Mouse (Mus musculus): ENCODE measurements around the gene Dolpp1. TPM values are rescaled to one million over a fixed set of nuclear protein-coding genes. Genes with fewer than 3 reads are reported as not detected.

Gene Dolpp1
- total RNA-seq, 1 experiment from 2014 or later: 28.5 TPM

DNA sequence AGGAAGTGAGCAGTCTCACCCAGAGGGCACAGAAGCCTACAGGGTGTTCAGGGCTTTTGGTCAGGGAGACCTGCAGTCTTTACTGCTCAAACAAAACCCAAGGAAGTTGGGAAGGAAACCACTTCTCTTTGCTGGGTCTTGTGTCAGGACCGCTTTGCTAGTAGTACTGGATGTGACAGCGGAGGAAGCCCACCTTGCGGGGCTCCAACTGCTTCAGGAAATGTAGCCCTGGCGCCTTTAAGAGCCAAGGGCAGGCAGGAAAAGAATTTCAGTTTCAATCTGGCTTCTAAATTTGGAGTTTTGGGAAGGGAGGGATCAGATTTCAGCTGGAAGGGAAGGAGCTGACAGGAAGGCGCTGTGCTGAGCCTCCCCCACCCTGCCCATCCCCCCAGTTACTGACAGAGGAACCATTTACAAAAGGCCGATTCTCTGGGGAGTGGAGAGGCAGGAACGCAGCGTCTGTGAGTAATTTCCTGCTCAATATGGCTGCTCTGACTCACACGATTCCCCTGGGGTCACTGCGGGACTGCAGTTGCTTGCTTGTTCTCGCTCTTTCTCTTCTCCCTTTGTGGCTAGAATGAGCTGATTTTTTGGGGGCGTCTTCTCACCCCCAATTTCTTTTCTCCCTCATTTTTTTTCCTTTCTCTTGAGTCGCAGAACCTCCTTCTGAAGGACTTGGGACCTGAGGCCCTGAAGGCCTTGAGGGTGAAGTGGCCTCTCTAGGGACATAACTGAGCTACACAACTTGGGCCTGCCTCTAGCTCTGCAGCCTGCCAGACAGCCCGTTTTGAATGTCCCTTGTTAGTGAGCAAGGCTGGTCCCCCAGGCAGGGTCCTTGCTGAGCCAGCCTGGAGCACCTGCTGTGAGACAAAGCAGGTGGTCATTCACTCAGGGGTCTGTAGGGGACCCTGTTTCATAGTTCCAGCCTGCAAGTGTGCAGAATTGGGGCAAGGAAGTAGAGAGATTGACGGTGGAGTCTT is 49.8 kb downstream of the Dolpp1 start:
- peak; percentile 69 for DNase-seq

DNA sequence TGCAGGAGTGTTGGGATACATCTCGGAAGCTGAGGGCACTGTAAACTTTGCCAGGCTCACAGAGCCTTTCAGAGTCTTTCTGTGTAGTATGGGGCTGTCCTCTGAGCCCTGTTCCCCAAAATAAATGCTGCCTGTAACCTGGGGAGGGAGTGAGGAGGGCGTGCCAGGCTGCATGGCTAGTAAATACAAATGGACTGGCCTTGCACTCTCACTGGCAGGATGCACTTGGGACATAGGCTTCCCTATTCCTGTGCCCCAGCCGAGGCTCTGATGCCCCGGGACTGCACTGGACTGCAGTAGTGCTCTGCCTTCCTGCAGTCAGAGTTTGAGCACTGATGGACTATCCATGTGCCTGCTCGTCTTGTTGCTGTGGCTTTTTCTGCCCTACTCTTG is 50.4 kb downstream of the Dolpp1 start:
- no peak for DNase-seq

DNA sequence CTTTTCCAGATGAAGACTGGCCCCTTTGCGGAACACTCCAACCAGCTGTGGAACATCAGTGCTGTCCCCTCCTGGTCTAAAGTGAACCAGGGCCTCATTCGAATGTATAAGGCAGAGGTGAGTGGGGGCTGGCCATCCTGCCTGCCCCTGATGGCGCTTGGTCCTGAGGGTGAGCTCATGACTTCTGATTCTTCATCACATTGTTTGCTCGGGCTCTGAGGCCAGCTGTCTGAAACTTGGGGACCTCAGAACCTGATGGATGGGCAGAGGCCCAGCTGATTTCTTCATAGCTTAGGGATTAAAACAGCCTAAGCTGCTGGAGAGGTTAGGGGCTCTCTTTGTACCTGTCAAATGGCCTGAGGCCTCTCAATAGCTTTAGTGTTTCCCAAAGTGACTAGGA is 51.2 kb downstream of the Dolpp1 start:
- DNase-seq: no peak

DNA sequence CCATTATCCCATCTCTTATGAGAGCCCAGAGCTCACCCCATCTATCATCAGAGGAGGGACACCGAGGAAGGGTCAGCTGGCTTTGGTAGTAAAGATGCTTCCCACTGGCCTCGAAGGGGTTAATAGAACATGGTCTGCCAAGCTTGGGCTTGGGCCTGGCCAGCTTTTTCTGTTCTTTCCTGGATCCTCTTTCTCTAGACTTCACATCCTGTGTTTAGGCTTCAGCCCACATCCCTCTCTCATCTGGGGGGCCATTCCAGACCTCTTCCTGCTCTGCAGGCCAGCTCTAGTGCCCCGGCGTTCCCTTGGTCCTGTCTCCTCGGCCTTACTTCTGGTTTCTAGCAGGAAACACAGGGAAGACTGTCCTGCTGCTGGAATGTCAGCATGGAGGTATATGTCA is 52.0 kb downstream of the Dolpp1 start:
- DNase-seq: no peak

GRCm38 (mm10) chr2:30444450-30444849 is 52.4 kb downstream of the Dolpp1 start:
- DNase-seq: no peak

DNA sequence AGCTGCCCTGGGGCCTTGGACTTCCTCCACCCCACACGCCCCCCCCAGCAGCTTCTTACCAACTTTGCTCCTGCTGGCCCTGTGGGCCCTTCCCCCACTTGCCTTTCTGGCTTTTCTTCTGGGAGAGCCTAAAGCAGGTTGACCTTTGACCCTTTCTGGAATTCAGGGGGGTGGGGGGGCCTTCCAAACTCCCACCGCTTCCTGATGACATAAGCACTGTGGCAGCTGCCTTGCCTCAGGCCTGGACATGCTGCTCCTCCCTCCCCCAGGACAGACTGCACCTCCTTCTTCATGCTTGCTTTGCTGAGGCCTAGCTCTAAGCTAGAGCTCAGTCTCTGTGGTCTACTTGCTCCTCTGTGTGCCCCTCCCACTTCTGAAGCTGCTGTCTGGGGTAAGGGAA is 53.3 kb downstream of the Dolpp1 start:
- no peak for DNase-seq

DNA sequence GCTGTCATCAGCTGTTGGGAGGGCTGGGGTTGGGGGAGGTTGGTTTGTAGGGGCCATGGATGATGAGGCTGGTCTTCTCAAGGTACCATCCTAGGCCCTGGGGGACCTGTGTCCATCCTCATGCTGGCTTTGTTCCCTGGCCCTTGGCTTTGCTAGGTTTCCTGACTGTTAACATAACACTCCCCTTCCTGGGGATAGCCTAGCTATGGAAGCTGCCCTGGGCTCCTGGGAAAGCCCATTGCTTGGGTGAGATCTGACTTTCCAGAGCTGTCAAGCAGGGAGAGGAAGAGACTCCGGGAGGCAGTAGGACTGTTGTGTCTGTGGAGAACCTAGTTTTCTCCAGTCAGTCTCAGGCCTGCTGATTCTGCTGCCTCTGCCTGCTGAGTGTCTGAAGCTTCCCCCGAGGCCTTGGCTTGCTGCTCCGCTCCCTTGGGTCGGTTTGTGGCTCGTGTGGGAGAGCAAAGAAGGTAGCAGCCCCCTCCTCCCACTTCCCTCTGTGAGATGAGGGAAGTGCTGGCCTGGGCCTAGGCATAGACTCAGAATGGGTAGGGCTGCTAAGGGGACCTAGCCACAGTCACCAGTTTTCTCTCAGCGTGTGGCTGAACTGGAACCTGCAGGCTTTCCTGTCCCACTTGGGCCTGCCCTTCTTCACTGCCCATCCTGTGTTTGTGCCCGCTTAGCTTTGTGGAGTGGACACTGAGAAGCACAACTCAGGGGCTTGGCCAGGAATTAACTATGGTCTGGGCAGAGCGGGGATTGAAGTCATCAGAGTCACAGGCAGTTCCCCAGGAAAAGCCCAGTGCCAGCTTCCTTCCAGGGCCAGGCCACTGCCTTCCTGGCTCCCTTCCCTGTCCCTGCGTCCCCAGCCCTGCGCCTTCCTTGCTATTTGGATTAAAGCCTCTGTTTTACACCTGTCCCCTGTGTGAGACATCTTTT is 55.1 kb downstream of the Dolpp1 start:
- no peak for DNase-seq

- DNase-seq: no peak
Observed at GRCm38 (mm10) chr2:30448371-30448770, 56.3 kb downstream of the Dolpp1 start.

Small RNA genes lying within 50 kb of the gene (microRNA-seq; reads per million reads assigned to microRNA genes)
- 0 reads per million in 2 experiments for gene Gm47292

Other genes starting within 250 kb of the Dolpp1 start
- 29.5 and 34.8 TPM in 2 replicates for gene Endog, start 220.8 kb upstream of the Dolpp1 start, total RNA-seq (2021)
- gene Spout1, start 213.8 kb upstream of the Dolpp1 start, total RNA-seq (2021): 25.9 and 28.7 TPM in 2 replicates
- 25.7 and 28.7 TPM in 2 replicates for gene Kyat1, start 186.4 kb upstream of the Dolpp1 start, total RNA-seq (2021)
- gene Lrrc8a, start 154.5 kb upstream of the Dolpp1 start, total RNA-seq (2021): 51.1 and 52.2 TPM in 2 replicates
- gene Gm28035, start 151.7 kb upstream of the Dolpp1 start, total RNA-seq (2021): 1.5 and 2.9 TPM in 2 replicates
- gene Phyhd1, start 126.1 kb upstream of the Dolpp1 start, total RNA-seq (2021): 9.6 and 18.1 TPM in 2 replicates
- gene Gm28038, start 111.2 kb upstream of the Dolpp1 start, total RNA-seq (2021): not detected in 2 replicates
- 39.7 and 47.3 TPM in 2 replicates for gene Dolk, start 105.9 kb upstream of the Dolpp1 start, total RNA-seq (2021)
- 38.0 and 38.9 TPM in 2 replicates for gene Nup188, start 105.9 kb upstream of the Dolpp1 start, total RNA-seq (2021)
- gene Sh3glb2, start 32.9 kb upstream of the Dolpp1 start, total RNA-seq (2021): 90.0 and 111 TPM in 2 replicates
- gene Miga2, start 28.0 kb upstream of the Dolpp1 start, total RNA-seq (2021): 65.4 and 83.5 TPM in 2 replicates
- 130 and 142 TPM in 2 replicates for gene Crat, start 23.6 kb downstream of the Dolpp1 start, total RNA-seq (2021)
- 130 and 145 TPM in 2 replicates for gene Ptpa, start 23.8 kb downstream of the Dolpp1 start, total RNA-seq (2021)
- gene Ier5l, start 82.0 kb downstream of the Dolpp1 start, total RNA-seq (2021): 5.9 and 6.3 TPM in 2 replicates
- 1.6 and 4.4 TPM in 2 replicates for gene Cstad, start 202.8 kb downstream of the Dolpp1 start, total RNA-seq (2021)